8 mouse cellular contexts compared by ENCODE assay signal in genomic region chr5:135186231-135186620, GRCm38 (mm10). TPM values are rescaled to one million over a fixed set of nuclear protein-coding genes. Genes with fewer than 3 reads are reported as not detected.
DNase-seq lines count a peak whose midpoint lies in the region; ATAC-seq and TF ChIP-seq lines count a peak whose summit lies in the region.

No protein-coding gene starts in this region.

- H3K27ac ChIP-seq in kidney, embryonic 15.5 days, result peak overlapping the region; percentile 98
- H3K27ac ChIP-seq in embryonic facial prominence, embryonic 10.5 days (replicated peaks), result peak overlapping the region; percentile 98
- peak overlapping the region; percentile 96 for H3K27ac ChIP-seq in intestine, embryonic 15.5 days

- peak overlapping the region; percentile 98 for H3K9ac ChIP-seq in kidney, embryonic 15.5 days
- peak overlapping the region; percentile 45; the same call in 1 of the 2 replicates for H3K9ac ChIP-seq in intestine, embryonic 15.5 days

- no peak for DNase-seq in kidney, postnatal 25 days
- DNase-seq in embryonic facial prominence, embryonic 10.5 days (ENCODE audit: low spot score), result no peak
- DNase-seq in urinary bladder, postnatal 4 days (ENCODE audit: low spot score in 2 of 2), result no peak
- no peak for DNase-seq in right cerebral cortex, postnatal 36 days (ENCODE audit: low spot score in 2 of 2)

- 24% methylated on average over 10 of the region's 10 CpGs for WGBS in kidney, embryonic 15.5 days
- WGBS in embryonic facial prominence, embryonic 10.5 days, result 22% methylated on average over 10 of the region's 10 CpGs
- 20% methylated on average over 10 of the region's 10 CpGs for whole genome bisulfite sequencing in intestine, embryonic 15.5 days

- peak overlapping the region; percentile 100 for H3K4me3 ChIP-seq in kidney, embryonic 15.5 days (replicated peaks)
- peak overlapping the region; percentile 98 for H3K4me3 ChIP-seq in embryonic facial prominence, embryonic 10.5 days
- peak overlapping the region; percentile 100 for H3K4me3 ChIP-seq in intestine, embryonic 15.5 days (replicated peaks)
- peak overlapping the region; percentile 67 for H3K4me3 ChIP-seq in myocyte

- H3K36me3 ChIP-seq in kidney, embryonic 15.5 days, result peaks cover 37% of the 10 kb centered on the region
- peaks cover 48% of the 10 kb centered on the region for H3K36me3 ChIP-seq in embryonic facial prominence, embryonic 10.5 days (replicated peaks)
- peaks cover 8% of the 10 kb centered on the region; the same call in 1 of the 2 replicates for H3K36me3 ChIP-seq in intestine, embryonic 15.5 days
- peaks cover 5% of the 10 kb centered on the region for H3K36me3 ChIP-seq in myocyte (ENCODE audit: control insufficient read depth, insufficient read depth)

- H3K4me1 ChIP-seq in kidney, embryonic 15.5 days, result peaks cover 23% of the 10 kb centered on the region
- peaks cover 28% of the 10 kb centered on the region for H3K4me1 ChIP-seq in embryonic facial prominence, embryonic 10.5 days
- peaks cover 14% of the 10 kb centered on the region for H3K4me1 ChIP-seq in intestine, embryonic 15.5 days (replicated peaks)

- H3K9me3 ChIP-seq in kidney, embryonic 15.5 days (replicated peaks), result no peaks in the 10 kb centered on the region; the same call in 1 of the 2 replicates
- H3K9me3 ChIP-seq in embryonic facial prominence, embryonic 10.5 days, result peaks cover 6% of the 10 kb centered on the region; the same call in 1 of the 2 replicates
- no peaks in the 10 kb centered on the region for H3K9me3 ChIP-seq in intestine, embryonic 15.5 days

- H3K27me3 ChIP-seq in kidney, embryonic 15.5 days, result no peaks in the 10 kb centered on the region
- H3K27me3 ChIP-seq in embryonic facial prominence, embryonic 10.5 days (replicated peaks; ENCODE audit: low read depth, poor library complexity, severe bottlenecking), result no peaks in the 10 kb centered on the region
- no peaks in the 10 kb centered on the region for H3K27me3 ChIP-seq in intestine, embryonic 15.5 days (replicated peaks)
- no peaks in the 10 kb centered on the region for H3K27me3 ChIP-seq in myocyte (ENCODE audit: control insufficient read depth, insufficient read depth, insufficient read length)

- peak; percentile 1; the same call in 1 of the 2 replicates for ATAC-seq in kidney, embryonic 15.5 days (replicated peaks; ENCODE audit: low FRiP score)
- ATAC-seq in intestine, embryonic 15.5 days, result no peak
- ATAC-seq in CD4-positive, CD25-positive, alpha-beta regulatory T cell, adult 4 months, result no peak

- H3ac ChIP-seq in myocyte (ENCODE audit: control insufficient read depth, insufficient read length), result peak overlapping the region; percentile 93

- peak overlapping the region; percentile 71 for H3K4me2 ChIP-seq in kidney, embryonic 15.5 days
- peak overlapping the region; percentile 58 for H3K4me2 ChIP-seq in intestine, embryonic 15.5 days (replicated peaks)
- H3K4me2 ChIP-seq in myocyte (ENCODE audit: low read depth), result peak overlapping the region; percentile 82

- TF ChIP-seq POLR2A in myocyte (IDR thresholded peaks at IDR 0.05; ENCODE audit: insufficient read length, low read depth), result no peak

- peaks cover 35% of the 10 kb centered on the region for H3K79me2 ChIP-seq in myocyte (ENCODE audit: control insufficient read depth, insufficient read depth)

TF ChIP-seq in myocyte, 11 proteins besides CTCF, POLR2A, EP300 and RAD21:
- TF ChIP-seq POLR2AphosphoS2 (IDR thresholded peaks at IDR 0.05; ENCODE audit: insufficient read length, low read depth), result no peak
- TF ChIP-seq USF1 (IDR thresholded peaks at IDR 0.05; ENCODE audit: low read depth), result no peak
- no peak for TF ChIP-seq MYOD1 (IDR thresholded peaks at IDR 0.05; ENCODE audit: control insufficient read depth in 1 of 3, insufficient read length in 2 of 3, low read depth in 2 of 3)
- no peak for TF ChIP-seq TCF3 (IDR thresholded peaks at IDR 0.05; ENCODE audit: insufficient read length, low read depth)
- TF ChIP-seq MYOG (IDR thresholded peaks at IDR 0.05; ENCODE audit: control insufficient read depth in 1 of 3, insufficient read depth in 1 of 3, insufficient read length in 2 of 3, low read depth in 2 of 3), result no peak
- TF ChIP-seq CEBPB (IDR thresholded peaks at IDR 0.05; ENCODE audit: insufficient read depth, poor library complexity, severe bottlenecking), result no peak
- no peak for TF ChIP-seq E2F4 (IDR thresholded peaks at IDR 0.05; ENCODE audit: insufficient read depth)
- TF ChIP-seq TCF12 (IDR thresholded peaks at IDR 0.05; ENCODE audit: insufficient read depth, poor library complexity, severe bottlenecking), result no peak
- no peak for TF ChIP-seq SRF (IDR thresholded peaks at IDR 0.05; ENCODE audit: control insufficient read depth, insufficient read length, low read depth)
TF ChIP-seq in myocyte: peak in this region for 0.

RNA-seq across cellular contexts. Expression of gene Baz1b, which starts 0.8 kb away (rescaled TPM):
- 40.4 and 42.3 TPM in 2 replicates for polyA plus RNA-seq in kidney, embryonic 15.5 days (2015; fragmentation: Nextera tagmentation; extraction: Ambion mirVana)
- 60.1 and 61.5 TPM in 2 replicates for polyA plus RNA-seq in embryonic facial prominence, embryonic 10.5 days (2016; fragmentation: Nextera tagmentation; extraction: Ambion mirVana)
- polyA plus RNA-seq in intestine, embryonic 15.5 days (2015; fragmentation: Nextera tagmentation; extraction: Ambion mirVana), result 33.1 and 34.1 TPM in 2 replicates
- polyA plus RNA-seq in myocyte (2012; fragmentation: generic; extraction: Trizol), result 22.1 TPM
- polyA plus RNA-seq in CD4-positive, CD25-positive, alpha-beta regulatory T cell, adult 4 months (2017; shearing (Covaris generic)), result 10 to 100 TPM; 25.2 to 25.4 TPM

RNA-seq across cellular contexts. Expression of gene Bcl7b, which starts 18.1 kb away (rescaled TPM):
- 52.9 and 53.2 TPM in 2 replicates for polyA plus RNA-seq in kidney, embryonic 15.5 days (2015; fragmentation: Nextera tagmentation; extraction: Ambion mirVana)
- 44.6 and 48.5 TPM in 2 replicates for polyA plus RNA-seq in embryonic facial prominence, embryonic 10.5 days (2016; fragmentation: Nextera tagmentation; extraction: Ambion mirVana)
- polyA plus RNA-seq in intestine, embryonic 15.5 days (2015; fragmentation: Nextera tagmentation; extraction: Ambion mirVana), result 50.2 and 50.3 TPM in 2 replicates
- polyA plus RNA-seq in myocyte (2012; fragmentation: generic; extraction: Trizol), result 37.3 TPM
- 10 to 100 TPM; 47.1 to 79.6 TPM for polyA plus RNA-seq in CD4-positive, CD25-positive, alpha-beta regulatory T cell, adult 4 months (2017; shearing (Covaris generic))

RNA-seq across cellular contexts. Expression of gene Tbl2, which starts 36.8 kb away (rescaled TPM):
- 25.5 and 26.8 TPM in 2 replicates for polyA plus RNA-seq in kidney, embryonic 15.5 days (2015; fragmentation: Nextera tagmentation; extraction: Ambion mirVana)
- 21.3 and 22.2 TPM in 2 replicates for polyA plus RNA-seq in embryonic facial prominence, embryonic 10.5 days (2016; fragmentation: Nextera tagmentation; extraction: Ambion mirVana)
- 26.3 and 28.0 TPM in 2 replicates for polyA plus RNA-seq in intestine, embryonic 15.5 days (2015; fragmentation: Nextera tagmentation; extraction: Ambion mirVana)
- 17.1 TPM for polyA plus RNA-seq in myocyte (2012; fragmentation: generic; extraction: Trizol)
- polyA plus RNA-seq in CD4-positive, CD25-positive, alpha-beta regulatory T cell, adult 4 months (2017; shearing (Covaris generic)), result 1 to 10 TPM; 4.8 to 5.3 TPM
